9 mouse cellular contexts compared by ENCODE assay signal in genomic region chr8:125532953-125533352, GRCm38 (mm10). TPM values are rescaled to one million over a fixed set of nuclear protein-coding genes. Genes with fewer than 3 reads are reported as not detected.
A peak's percentile ranks its signal among the peaks of the same experiment; 100 is the strongest.
DNase-seq lines count a peak whose midpoint lies in the region; ATAC-seq and TF ChIP-seq lines count a peak whose summit lies in the region.
"Had no signal": no experiment of that assay in that cellular context is flagged by ENCODE, and none has a peak within 500 bp of the region (broad histone marks: within the 10 kb centered on the region; RNA-seq: fewer than 3 reads in every experiment).

No protein-coding gene starts in this region.

- H3K4me1 ChIP-seq in neural tube, embryonic 14.5 days (ENCODE audit: control insufficient read depth, insufficient read depth, low read length), result peaks cover 27% of the 10 kb centered on the region
- peaks cover 56% of the 10 kb centered on the region for H3K4me1 ChIP-seq in neural tube, embryonic 15.5 days
- H3K4me1 ChIP-seq in testis, adult 2 months (ENCODE audit: control insufficient read depth, insufficient read depth, low read length), result peaks cover 8% of the 10 kb centered on the region

- H3K27me3 ChIP-seq in neural tube, embryonic 14.5 days (ENCODE audit: control insufficient read depth, insufficient read depth, low read length), result no peaks in the 10 kb centered on the region
- H3K27me3 ChIP-seq in neural tube, embryonic 15.5 days (replicated peaks), result no peaks in the 10 kb centered on the region
- no peaks in the 10 kb centered on the region for H3K27me3 ChIP-seq in testis, adult 2 months (ENCODE audit: control insufficient read depth, insufficient read depth, low read length)

- DNase-seq in heart, adult 11 months, result peak; percentile 96
- no peak for DNase-seq in heart, adult 8-10 months (ENCODE audit: low spot score)
- peak; percentile 76 for DNase-seq in kidney, adult 18-20 months
- DNase-seq in right cerebral cortex, adult 18-20 months, result no peak
- DNase-seq in left cerebral cortex, adult 18-20 months (ENCODE audit: low spot score in 2 of 2), result no peak

- no peak overlapping the region for H3K4me3 ChIP-seq in neural tube, embryonic 14.5 days (ENCODE audit: low read depth, low read length)
- H3K4me3 ChIP-seq in neural tube, embryonic 15.5 days (replicated peaks), result no peak overlapping the region
- no peak overlapping the region for H3K4me3 ChIP-seq in testis, adult 2 months (ENCODE audit: control insufficient read depth, low read depth, low read length)
- H3K4me3 ChIP-seq: erythroblast, embryonic 14.5 days had no signal

- no peak overlapping the region for H3K27ac ChIP-seq in neural tube, embryonic 14.5 days (ENCODE audit: low read depth, low read length)
- no peak overlapping the region for H3K27ac ChIP-seq in neural tube, embryonic 15.5 days (replicated peaks)
- H3K27ac ChIP-seq in testis, adult 2 months (ENCODE audit: control insufficient read depth, insufficient read depth, low read depth, low read length), result 0 out of 2 replicates have a peak overlapping the region, but pooled peaks have one; percentile 3

- no peak for TF ChIP-seq POLR2A in testis, adult 2 months (IDR thresholded peaks at IDR 0.05; ENCODE audit: control insufficient read depth, low read depth, low read length)

- 40% methylated on average over 8 of the region's 8 CpGs for WGBS in neural tube, embryonic 14.5 days
- 44% methylated on average over 8 of the region's 8 CpGs for WGBS in neural tube, embryonic 15.5 days

- H3K36me3 ChIP-seq in neural tube, embryonic 14.5 days (ENCODE audit: control insufficient read depth, insufficient read depth, low read length), result no peaks in the 10 kb centered on the region; the same call in 1 of the 2 replicates
- peaks cover 6% of the 10 kb centered on the region; the same call in 1 of the 2 replicates for H3K36me3 ChIP-seq in neural tube, embryonic 15.5 days
- no peaks in the 10 kb centered on the region for H3K36me3 ChIP-seq in testis, adult 2 months (ENCODE audit: control insufficient read depth, insufficient read depth, low read length)

- H3K4me2 ChIP-seq in neural tube, embryonic 14.5 days (ENCODE audit: low read depth, low read length), result no peak overlapping the region
- H3K4me2 ChIP-seq in neural tube, embryonic 15.5 days, result no peak overlapping the region

- no peak for TF ChIP-seq CTCF in testis, adult 2 months (IDR thresholded peaks at IDR 0.05; ENCODE audit: control insufficient read depth, insufficient read depth, insufficient replicate concordance, low read depth, low read length)

- H3K9me3 ChIP-seq in neural tube, embryonic 14.5 days (ENCODE audit: control insufficient read depth, low read length), result no peaks in the 10 kb centered on the region
- H3K9me3 ChIP-seq in neural tube, embryonic 15.5 days (replicated peaks), result no peaks in the 10 kb centered on the region

- no peak overlapping the region for H3K9ac ChIP-seq in neural tube, embryonic 14.5 days (replicated peaks; ENCODE audit: low read depth, low read length)
- no peak overlapping the region for H3K9ac ChIP-seq in neural tube, embryonic 15.5 days (replicated peaks)

- peak; percentile 50; the same call in 1 of the 2 replicates for ATAC-seq in neural tube, embryonic 14.5 days (ENCODE audit: low read depth)
- no peak for ATAC-seq in neural tube, embryonic 15.5 days (ENCODE audit: low FRiP score)

RNA-seq across cellular contexts. Expression of gene Sipa1l2, which starts 36.7 kb away (rescaled TPM):
- 10 to 100 TPM; 41.6 to 49.5 (median 44.5) TPM for total RNA-seq in heart, adult 8-10 months (2022)
- polyA plus RNA-seq in neural tube, embryonic 14.5 days (2014; fragmentation: Nextera tagmentation; extraction: Ambion mirVana), result 14.0 and 20.1 TPM in 2 replicates
- 16.3 and 16.8 TPM in 2 replicates for polyA plus RNA-seq in neural tube, embryonic 15.5 days (2015; fragmentation: Nextera tagmentation; extraction: Ambion mirVana)
- polyA plus RNA-seq in testis, adult 2 months (2012; rRNA removed), result 19.6 and 21.2 TPM in 2 replicates
- total RNA-seq in left cerebral cortex, adult 18-20 months (2021), result 10 to 100 TPM; 42.4 to 43.1 TPM

Comparison
In these comparisons a context has a peak if more than half of its experiments do, and no peak if none do; other contexts are left out.
1. DNase-seq: peak in heart, adult 11 months (single experiment) and kidney, adult 18-20 months (single experiment); none in heart, adult 8-10 months (single experiment), right cerebral cortex, adult 18-20 months (single experiment) and left cerebral cortex, adult 18-20 months (0 of 2).